ENCODE assay signal across 22 mouse cellular contexts in genomic region chr5:78976480-78977041, GRCm38 (mm10).
A peak's percentile ranks its signal among the peaks of the same experiment; 100 is the strongest.
DNase-seq lines count a peak whose midpoint lies in the region; ATAC-seq and TF ChIP-seq lines count a peak whose summit lies in the region.
"Had no signal": no experiment of that assay in that cellular context is flagged by ENCODE, and none has a peak within 500 bp of the region (broad histone marks: within the 10 kb centered on the region; RNA-seq: fewer than 3 reads in every experiment).

No protein-coding gene starts in this region.

- 69% methylated on average over 3 of the region's 3 CpGs for WGBS in forebrain, embryonic 13.5 days
- 86% methylated on average over 3 of the region's 3 CpGs for WGBS in forebrain, embryonic 11.5 days
- 83% methylated on average over 3 of the region's 3 CpGs for WGBS in hindbrain, embryonic 12.5 days
- WGBS in hindbrain, embryonic 10.5 days = 93% methylated on average over 3 of the region's 3 CpGs
- WGBS in neural tube, embryonic 15.5 days = 54% methylated on average over 3 of the region's 3 CpGs

- H3K9me3 ChIP-seq in forebrain, embryonic 13.5 days (replicated peaks) = no peaks in the 10 kb centered on the region
- no peaks in the 10 kb centered on the region for H3K9me3 ChIP-seq in forebrain, embryonic 11.5 days (ENCODE audit: control insufficient read depth, low read length)
- no peaks in the 10 kb centered on the region for H3K9me3 ChIP-seq in hindbrain, embryonic 12.5 days (replicated peaks)
- H3K9me3 ChIP-seq in hindbrain, embryonic 10.5 days = no peaks in the 10 kb centered on the region
- no peaks in the 10 kb centered on the region for H3K9me3 ChIP-seq in neural tube, embryonic 15.5 days (replicated peaks)
- H3K9me3 ChIP-seq: forebrain, embryonic 10.5 days had no signal

- TF ChIP-seq CTCF in brain, embryonic 14.5 days (IDR thresholded peaks at IDR 0.05; ENCODE audit: borderline replicate concordance, extremely low read depth, insufficient read depth, insufficient read length) = no peak

- H3K27me3 ChIP-seq in forebrain, embryonic 13.5 days = no peaks in the 10 kb centered on the region
- no peaks in the 10 kb centered on the region for H3K27me3 ChIP-seq in forebrain, embryonic 11.5 days (ENCODE audit: control insufficient read depth, insufficient read depth, low read length)
- no peaks in the 10 kb centered on the region for H3K27me3 ChIP-seq in hindbrain, embryonic 12.5 days
- H3K27me3 ChIP-seq in hindbrain, embryonic 10.5 days (ENCODE audit: insufficient read depth, poor library complexity, severe bottlenecking) = no peaks in the 10 kb centered on the region
- H3K27me3 ChIP-seq in neural tube, embryonic 15.5 days (replicated peaks) = no peaks in the 10 kb centered on the region

- no peak overlapping the region for H3K4me2 ChIP-seq in forebrain, embryonic 13.5 days
- no peak overlapping the region for H3K4me2 ChIP-seq in forebrain, embryonic 11.5 days (ENCODE audit: low read depth, low read length, severe bottlenecking)
- H3K4me2 ChIP-seq in hindbrain, embryonic 12.5 days (replicated peaks) = no peak overlapping the region
- no peak overlapping the region for H3K4me2 ChIP-seq in neural tube, embryonic 15.5 days
- H3K4me2 ChIP-seq: heart, embryonic 11.5 days; hindbrain, embryonic 14.5 days had no signal

- H3K36me3 ChIP-seq in forebrain, embryonic 13.5 days (ENCODE audit: poor library complexity, severe bottlenecking) = no peaks in the 10 kb centered on the region
- no peaks in the 10 kb centered on the region for H3K36me3 ChIP-seq in forebrain, embryonic 11.5 days (ENCODE audit: control insufficient read depth, insufficient read depth, low read length)
- H3K36me3 ChIP-seq in hindbrain, embryonic 12.5 days = no peaks in the 10 kb centered on the region
- no peaks in the 10 kb centered on the region for H3K36me3 ChIP-seq in hindbrain, embryonic 10.5 days
- H3K36me3 ChIP-seq in neural tube, embryonic 15.5 days = no peaks in the 10 kb centered on the region
- H3K36me3 ChIP-seq: forebrain, embryonic 10.5 days had no signal

- no peaks in the 10 kb centered on the region for H3K4me1 ChIP-seq in forebrain, embryonic 13.5 days
- H3K4me1 ChIP-seq in forebrain, embryonic 11.5 days (replicated peaks; ENCODE audit: control insufficient read depth, insufficient read depth, low read length) = no peaks in the 10 kb centered on the region
- H3K4me1 ChIP-seq in hindbrain, embryonic 12.5 days = no peaks in the 10 kb centered on the region
- H3K4me1 ChIP-seq in hindbrain, embryonic 10.5 days (replicated peaks) = no peaks in the 10 kb centered on the region
- H3K4me1 ChIP-seq in neural tube, embryonic 15.5 days = no peaks in the 10 kb centered on the region
- H3K4me1 ChIP-seq: forebrain, embryonic 10.5 days had no signal

- no peak for DNase-seq in forebrain, embryonic 11.5 days (ENCODE audit: low spot score)
- DNase-seq in hindbrain, embryonic 10.5 days (ENCODE audit: low spot score) = no peak
- peak; percentile 61 for DNase-seq in brain, embryonic 14.5 days (ENCODE audit: low read depth)
- DNase-seq in embryo, embryonic 9.5 days (ENCODE audit: extremely low spot score) = no peak
- DNase-seq: adrenal gland, adult 8-10 months; adrenal gland, postnatal 25 days; cerebellum, adult 2 months; cerebellum, adult 9-11 months; cerebellum, postnatal 36 days; embryo, embryonic 11 days; gastrocnemius, postnatal 10 days; gastrocnemius, postnatal 36 days had no signal

- H3K4me3 ChIP-seq in forebrain, embryonic 13.5 days = no peak overlapping the region
- no peak overlapping the region for H3K4me3 ChIP-seq in forebrain, embryonic 11.5 days (ENCODE audit: low read depth, low read length)
- H3K4me3 ChIP-seq in hindbrain, embryonic 12.5 days = no peak overlapping the region
- H3K4me3 ChIP-seq in hindbrain, embryonic 10.5 days = no peak overlapping the region
- H3K4me3 ChIP-seq in neural tube, embryonic 15.5 days (replicated peaks) = no peak overlapping the region
- H3K4me3 ChIP-seq: forebrain, embryonic 10.5 days had no signal

- no peak overlapping the region for H3K9ac ChIP-seq in forebrain, embryonic 13.5 days
- no peak overlapping the region for H3K9ac ChIP-seq in forebrain, embryonic 11.5 days (ENCODE audit: low read length)
- no peak overlapping the region for H3K9ac ChIP-seq in hindbrain, embryonic 12.5 days
- no peak overlapping the region for H3K9ac ChIP-seq in neural tube, embryonic 15.5 days (replicated peaks)
- H3K9ac ChIP-seq: hindbrain, embryonic 14.5 days had no signal

- peak; percentile 36; the same call in 1 of the 2 replicates for ATAC-seq in forebrain, embryonic 13.5 days
- no peak for ATAC-seq in forebrain, embryonic 11.5 days (replicated peaks; ENCODE audit: low FRiP score)
- peak; percentile 64; the same call in 1 of the 2 replicates for ATAC-seq in hindbrain, embryonic 12.5 days (ENCODE audit: low FRiP score)
- peak; percentile 35; the same call in 1 of the 2 replicates for ATAC-seq in neural tube, embryonic 15.5 days (ENCODE audit: low FRiP score)
- ATAC-seq: activated CD4-positive, CD25-positive, alpha-beta regulatory T cell, adult 4 months; hindbrain, postnatal 0 days; inflammation-experienced regulatory T-cells, adult 6 months; intestine, embryonic 16.5 days had no signal

- H3K27ac ChIP-seq in forebrain, embryonic 13.5 days = no peak overlapping the region
- no peak overlapping the region for H3K27ac ChIP-seq in forebrain, embryonic 11.5 days (ENCODE audit: low read depth, low read length)
- no peak overlapping the region for H3K27ac ChIP-seq in hindbrain, embryonic 12.5 days
- no peak overlapping the region for H3K27ac ChIP-seq in hindbrain, embryonic 10.5 days
- no peak overlapping the region for H3K27ac ChIP-seq in neural tube, embryonic 15.5 days (replicated peaks)
- H3K27ac ChIP-seq: forebrain, embryonic 10.5 days; hindbrain, embryonic 14.5 days; hindbrain, postnatal 0 days had no signal

- no peak for TF ChIP-seq POLR2A in brain, embryonic 14.5 days (IDR thresholded peaks at IDR 0.05; ENCODE audit: borderline replicate concordance, extremely low read depth, insufficient read depth, insufficient read length, poor library complexity, severe bottlenecking)
